Mouse (Mus musculus) embryonic facial prominence, embryonic 11.5 days (tissue): ENCODE results near the gene Hoxc13. TPM values are rescaled to one million over a fixed set of nuclear protein-coding genes. Genes with fewer than 3 reads are reported as not detected.

Experiments used
- ATAC-seq: fragments of 200-750 bp; cut with Nextera tagmentation; replicated peaks from 2 replicates; pipeline ENCODE4 v1.8.0; 2017; ENCODE audit warnings: low read depth; ENCODE audit not compliant: insufficient number of reproducible peaks, low FRiP score, low TSS enrichment
- DNase-seq: peaks from one replicate; pipeline ENCODE4 v3.0.0-alpha.2; 2015; ENCODE audit warnings: low spot score
- H3K27ac ChIP-seq: fragments of 300-500 bp; sonication (generic); replicated peaks from 2 replicates; pipeline ENCODE4 v1.5.1; 2014; ENCODE audit warnings: mild to moderate bottlenecking, low read depth, low read length, control low read depth
- H3K27me3 ChIP-seq: fragments of 300-500 bp; sonication (generic); 2 replicates; pipeline ENCODE4 v1.6.1; 2014; ENCODE audit warnings: mild to moderate bottlenecking, low read length, moderate library complexity, mixed read lengths; ENCODE audit not compliant: control insufficient read depth, insufficient read depth
- H3K36me3 ChIP-seq: fragments of 300-500 bp; sonication (generic); replicated peaks from 2 replicates; pipeline ENCODE4 v1.6.1; 2014; ENCODE audit warnings: low read depth, mild to moderate bottlenecking, low read length, moderate library complexity, mixed read lengths; ENCODE audit not compliant: control insufficient read depth, insufficient read depth
- H3K4me1 ChIP-seq: fragments of 300-500 bp; sonication (generic); 2 replicates; pipeline ENCODE4 v1.6.1; 2014; ENCODE audit warnings: low read length, mixed read lengths; ENCODE audit not compliant: control insufficient read depth, insufficient read depth
- H3K4me2 ChIP-seq: fragments of 300-500 bp; sonication (generic); 2 replicates; pipeline ENCODE4 v1.6.1; 2014; ENCODE audit warnings: low read depth, mild to moderate bottlenecking, control low read depth, low read length, moderate library complexity
- H3K4me3 ChIP-seq: fragments of 300-500 bp; sonication (generic); 2 replicates; pipeline ENCODE4 v1.5.1; 2014; ENCODE audit warnings: low read depth, low read length, control low read depth
- H3K9ac ChIP-seq: fragments of 300-500 bp; sonication (generic); replicated peaks from 2 replicates; pipeline ENCODE4 v1.6.1; 2014; ENCODE audit warnings: mild to moderate bottlenecking, control low read depth, low read length
- H3K9me3 ChIP-seq: fragments of 300-500 bp; sonication (generic); replicated peaks from 2 replicates; pipeline ENCODE4 v1.6.1; 2016; ENCODE audit warnings: mild to moderate bottlenecking, low read length, inconsistent platforms, mixed read lengths; ENCODE audit not compliant: control insufficient read depth
- WGBS: fragments of 180-500 bp; shearing (Covaris S2); extraction: QIAGEN DNeasy Blood & Tissue Kit; methylation state at CpG from one replicate; pipeline ENCODE4 v1.1.7; 2014; 5-methylcytosine and 5-hydroxymethylcytosine counted together
- polyA plus RNA-seq: library from polyadenylated mRNA; unstranded; fragments of >200 nt; fragmentation: Nextera tagmentation; extraction: Ambion mirVana; gene quantifications from 2 replicates; pipeline ENCODE4 v1.2.1, GENCODE M21; 2014

Gene Hoxc13
- polyA plus RNA-seq, 1 experiment from 2014 or later, result 0.17 TPM

DNA sequence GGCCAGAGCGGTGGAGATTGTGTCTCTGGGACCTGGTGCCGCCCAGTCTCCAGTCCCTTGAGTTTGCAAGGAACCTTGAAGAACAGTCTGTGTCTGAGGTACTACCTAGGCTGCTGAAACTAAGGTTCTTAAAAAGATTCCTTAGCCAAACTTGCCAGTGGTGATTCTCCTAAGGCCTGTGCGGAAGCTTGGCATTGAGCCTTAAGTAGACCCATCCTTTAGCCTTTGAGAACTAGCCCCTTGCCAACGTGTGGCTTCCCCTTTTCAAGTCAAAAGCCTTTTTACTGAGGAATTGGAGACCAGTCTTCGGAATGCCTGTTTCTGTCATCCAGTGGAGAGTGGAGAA is 22.5 kb downstream of the Hoxc13 start:
- Histone ChIP-seq H3K36me3 (no peaks in the 10 kb centered on the region), H3K4me1 (no peaks in the 10 kb centered on the region; the same call in 1 of the 2 replicates), H3K4me3 (no peak overlapping the region), H3K9me3 (no peaks in the 10 kb centered on the region), H3K9ac (no peak overlapping the region), H3K27me3 (peaks cover 99% of the 10 kb centered on the region), H3K27ac (no peak overlapping the region), H3K4me2 (no peak overlapping the region)
- WGBS, result 4% methylated on average over 5 of the region's 5 CpGs
- ATAC-seq (no peak), DNase-seq (no peak)

DNA sequence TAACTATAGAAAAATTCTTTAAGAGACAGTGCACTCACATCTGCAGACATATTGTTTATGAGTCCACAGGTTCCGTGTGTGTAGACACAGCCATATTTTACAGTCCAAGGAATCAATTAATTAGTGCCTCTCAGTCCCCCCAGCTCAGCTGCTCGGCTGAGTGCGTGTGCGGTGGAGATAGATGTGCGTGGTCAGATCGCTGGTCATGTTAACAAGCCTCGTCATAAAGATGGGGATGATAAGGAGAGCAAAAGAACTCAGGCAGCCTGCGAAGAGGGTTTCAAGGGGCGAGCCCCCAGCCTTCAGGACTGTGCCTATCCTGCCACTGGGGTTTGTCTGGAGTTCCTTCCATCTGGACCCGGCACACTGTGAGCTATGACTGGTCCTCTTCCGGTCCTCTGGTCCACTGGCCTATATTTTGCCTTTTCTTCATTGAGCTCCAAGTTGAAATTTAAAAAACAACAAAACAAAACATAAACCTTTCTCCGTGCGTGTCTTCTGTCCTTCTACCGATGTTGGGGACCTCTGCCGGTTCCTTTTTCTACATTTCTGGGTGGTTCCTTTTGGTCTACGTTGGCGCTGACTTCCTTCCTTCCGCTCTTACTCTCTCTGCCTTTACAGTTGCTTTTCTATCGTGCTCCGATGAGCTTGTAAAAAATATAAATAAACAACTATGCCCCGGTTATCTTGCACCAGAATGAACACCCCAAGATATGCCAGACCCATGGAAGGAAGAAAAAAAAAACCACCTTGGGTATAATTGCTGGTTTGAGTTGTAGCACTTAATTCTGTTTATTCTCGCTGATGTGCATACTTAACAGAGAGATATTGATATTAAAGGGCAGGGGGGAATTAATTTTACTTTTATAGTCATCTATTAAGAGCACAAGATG is 24.5 kb downstream of the Hoxc13 start:
- Histone ChIP-seq H3K9ac (no peak overlapping the region), H3K4me1 (no peaks in the 10 kb centered on the region; the same call in 1 of the 2 replicates), H3K27ac (no peak overlapping the region), H3K4me3 (no peak overlapping the region), H3K27me3 (peaks cover 99% of the 10 kb centered on the region), H3K36me3 (no peaks in the 10 kb centered on the region), H3K4me2 (no peak overlapping the region), H3K9me3 (no peaks in the 10 kb centered on the region)
- ATAC-seq (no peak), DNase-seq (no peak)
- WGBS, result 11% methylated on average over 22 of the region's 22 CpGs

DNA sequence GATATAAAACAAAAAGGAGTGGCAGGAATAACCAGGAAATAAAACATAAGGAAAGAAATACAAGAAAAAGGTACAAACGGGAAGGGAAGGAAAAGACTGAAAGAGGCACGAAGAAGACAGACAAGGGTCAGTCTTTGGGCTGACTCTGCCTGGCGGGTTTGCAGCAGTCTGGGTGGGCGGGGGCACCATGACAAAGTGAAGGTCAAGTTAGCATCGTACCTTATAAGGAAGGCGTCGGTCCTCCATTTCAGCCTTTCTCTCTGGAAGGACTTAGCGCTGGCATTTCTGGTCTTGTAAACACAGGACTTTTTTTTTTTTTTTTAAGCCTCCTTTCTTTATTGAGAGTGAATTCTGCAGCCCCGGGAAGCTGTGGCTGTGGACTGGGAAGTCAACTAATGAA is 26.4 kb downstream of the Hoxc13 start:
- WGBS, result 1% methylated on average over 9 of the region's 9 CpGs
- Histone ChIP-seq H3K36me3 (no peaks in the 10 kb centered on the region), H3K4me1 (no peaks in the 10 kb centered on the region; the same call in 1 of the 2 replicates), H3K9me3 (no peaks in the 10 kb centered on the region), H3K4me2 (no peak overlapping the region), H3K27ac (no peak overlapping the region), H3K27me3 (peaks cover 99% of the 10 kb centered on the region), H3K4me3 (no peak overlapping the region), H3K9ac (no peak overlapping the region)
- DNase-seq (no peak), ATAC-seq (no peak)

DNA sequence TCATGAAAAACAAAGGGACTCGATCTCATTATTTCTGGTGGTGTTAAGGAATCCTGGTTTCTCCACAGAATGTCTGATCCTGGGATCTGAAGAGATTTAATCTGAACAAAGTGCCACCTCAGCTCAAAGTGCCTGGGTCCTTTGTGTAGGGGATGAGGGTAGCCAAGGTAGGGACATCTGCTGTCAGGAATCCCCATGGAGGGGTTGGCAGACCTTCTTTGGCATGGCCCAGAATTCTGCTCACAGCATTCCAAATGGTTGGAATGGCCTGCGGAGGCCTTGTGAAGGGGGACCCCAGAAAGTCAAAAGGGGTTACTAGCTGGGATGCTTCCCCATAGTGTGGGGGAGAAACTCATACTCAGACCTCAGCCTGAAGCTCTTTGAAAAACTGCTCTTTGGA is 27.9 kb downstream of the Hoxc13 start:
- ATAC-seq (no peak), DNase-seq (no peak)
- Histone ChIP-seq H3K27ac (no peak overlapping the region), H3K4me3 (no peak overlapping the region), H3K36me3 (no peaks in the 10 kb centered on the region), H3K4me2 (no peak overlapping the region), H3K9ac (no peak overlapping the region), H3K9me3 (no peaks in the 10 kb centered on the region), H3K4me1 (no peaks in the 10 kb centered on the region), H3K27me3 (peaks cover 98% of the 10 kb centered on the region)
- WGBS, result 11% methylated on average over 2 of the region's 2 CpGs

DNA sequence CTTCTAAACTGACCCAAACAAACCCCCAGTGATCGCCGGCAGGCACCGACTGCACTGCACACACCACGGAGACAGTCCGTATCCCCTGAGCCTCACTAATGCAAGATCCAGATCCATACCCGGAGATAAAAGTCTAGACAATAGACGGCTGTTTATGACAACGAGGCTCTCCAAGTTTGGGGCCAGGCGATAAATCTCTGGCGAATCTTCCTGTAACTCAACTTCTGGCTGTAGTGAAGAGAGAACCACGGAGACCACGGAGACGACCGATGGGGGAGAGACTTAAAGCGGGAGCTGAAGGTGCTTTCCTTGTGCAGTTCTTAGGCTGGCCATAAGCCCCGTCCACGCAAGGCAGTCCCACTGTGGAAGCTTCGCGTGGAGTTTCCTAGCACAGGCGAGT is 28.8 kb downstream of the Hoxc13 start:
- H3K27me3 ChIP-seq, result peaks cover 98% of the 10 kb centered on the region
- no peaks in the 10 kb centered on the region for H3K4me1 ChIP-seq
- no peak overlapping the region for H3K4me2 ChIP-seq
- no peak for DNase-seq
- WGBS, result under 1% methylated on average over 20 of the region's 20 CpGs
- H3K27ac ChIP-seq, result no peak overlapping the region
- no peak overlapping the region for H3K9ac ChIP-seq
- H3K36me3 ChIP-seq, result no peaks in the 10 kb centered on the region
- H3K9me3 ChIP-seq, result no peaks in the 10 kb centered on the region
- ATAC-seq, result no peak
- H3K4me3 ChIP-seq, result no peak overlapping the region

DNA sequence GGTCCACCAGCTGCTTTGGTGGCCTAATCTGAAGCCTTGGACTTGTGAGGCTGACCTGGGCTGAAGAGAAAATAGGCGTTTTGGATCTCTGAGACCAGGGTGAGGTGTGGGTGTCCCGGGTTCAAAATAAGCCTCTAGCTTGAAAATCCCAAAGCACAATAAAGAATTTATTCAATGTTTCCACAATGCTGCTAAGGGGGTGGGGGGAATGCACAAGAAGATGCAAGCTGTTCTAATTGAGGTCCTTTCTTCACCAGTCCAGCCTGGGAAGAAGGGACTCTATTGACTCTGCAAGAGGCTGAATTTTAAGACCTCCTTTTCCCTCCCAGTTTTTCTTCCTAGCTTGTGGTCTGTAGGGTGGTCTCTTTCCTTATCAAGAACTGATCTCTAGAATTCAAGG is 30.0 kb downstream of the Hoxc13 start:
- H3K4me3 ChIP-seq, result no peak overlapping the region
- ATAC-seq (no peak), DNase-seq (no peak)
- H3K27me3 ChIP-seq, result peaks cover 98% of the 10 kb centered on the region
- no peak overlapping the region for H3K4me2 ChIP-seq
- WGBS, result 8% methylated on average over 2 of the region's 2 CpGs
- no peaks in the 10 kb centered on the region for H3K36me3 ChIP-seq
- no peaks in the 10 kb centered on the region for H3K9me3 ChIP-seq
- H3K4me1 ChIP-seq, result no peaks in the 10 kb centered on the region
- H3K9ac ChIP-seq, result no peak overlapping the region
- no peak overlapping the region for H3K27ac ChIP-seq

DNA sequence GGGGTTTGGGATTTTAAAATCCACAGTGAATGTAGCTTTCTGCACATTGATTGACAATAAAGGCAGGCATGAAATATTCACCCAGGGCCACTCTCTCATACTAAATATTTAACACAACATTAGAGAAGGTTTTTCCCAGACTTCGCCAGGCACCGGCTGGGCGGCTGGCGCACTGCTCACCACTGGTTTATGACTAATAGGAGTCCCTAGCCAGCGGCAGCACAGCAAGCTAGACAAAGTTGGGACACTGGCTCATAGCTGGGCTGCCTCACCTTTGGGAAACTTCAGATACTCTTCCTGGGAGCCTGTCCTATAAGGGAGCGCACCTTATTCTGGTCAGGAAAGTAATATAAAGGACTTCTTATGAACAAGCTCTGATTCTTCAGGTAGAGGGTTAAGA is 32.7 kb downstream of the Hoxc13 start:
- Histone ChIP-seq H3K4me1 (no peaks in the 10 kb centered on the region), H3K9ac (no peak overlapping the region), H3K4me2 (no peak overlapping the region), H3K36me3 (no peaks in the 10 kb centered on the region), H3K27ac (no peak overlapping the region), H3K4me3 (no peak overlapping the region), H3K9me3 (no peaks in the 10 kb centered on the region), H3K27me3 (peaks cover 96% of the 10 kb centered on the region)
- WGBS, result 5% methylated on average over 6 of the region's 6 CpGs
- no peak for ATAC-seq
- no peak for DNase-seq

DNA sequence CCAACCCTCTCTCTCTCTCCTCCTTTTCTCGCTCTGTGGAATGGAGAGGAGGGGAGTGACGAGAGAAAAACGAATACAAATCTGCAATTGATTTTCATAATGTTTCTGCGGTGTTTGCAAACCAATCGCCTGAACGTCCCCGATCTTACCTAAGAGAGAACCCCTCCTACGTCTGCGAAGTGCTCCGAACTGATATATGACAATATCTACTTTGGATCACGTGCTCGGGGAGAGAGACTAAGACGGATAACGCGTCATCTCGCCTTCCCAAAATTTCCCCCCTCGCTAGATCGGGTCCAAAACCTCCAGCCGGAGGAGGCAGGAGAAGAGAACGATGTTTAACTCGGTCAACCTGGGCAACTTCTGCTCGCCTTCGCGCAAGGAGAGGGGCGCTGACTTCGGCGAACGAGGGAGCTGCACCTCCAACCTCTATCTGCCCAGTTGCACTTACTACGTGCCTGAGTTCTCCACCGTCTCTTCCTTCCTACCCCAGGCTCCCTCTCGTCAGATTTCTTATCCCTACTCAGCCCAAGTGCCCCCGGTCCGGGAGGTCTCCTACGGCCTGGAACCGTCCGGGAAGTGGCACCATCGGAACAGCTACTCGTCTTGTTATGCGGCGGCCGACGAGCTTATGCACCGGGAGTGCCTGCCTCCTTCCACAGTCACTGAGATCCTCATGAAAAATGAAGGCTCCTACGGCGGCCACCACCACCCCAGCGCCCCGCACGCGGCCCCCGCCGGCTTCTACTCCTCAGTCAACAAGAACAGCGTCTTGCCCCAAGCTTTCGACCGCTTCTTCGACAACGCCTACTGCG is 33.5 kb downstream of the Hoxc13 start, which contains the start of gene Hoxc11:
TSS of gene Hoxc11 (plus strand) at position 236 of the 815 bp plus-strand sequence.
- DNase-seq (no peak), ATAC-seq (no peak)
- no peaks in the 10 kb centered on the region for H3K9me3 ChIP-seq
- H3K4me3 ChIP-seq, result no peak within 1 kb of the TSS
- H3K4me2 ChIP-seq, result no peak within 1 kb of the TSS
- no peaks in the 10 kb centered on the region for H3K36me3 ChIP-seq
- H3K9ac ChIP-seq, result no peak within 1 kb of the TSS
- 1% methylated on average over 56 of the region's 57 CpGs for WGBS
- H3K27ac ChIP-seq, result no peak within 1 kb of the TSS
- H3K27me3 ChIP-seq, result peaks cover 92% of the 10 kb centered on the region
- no peaks in the 10 kb centered on the region for H3K4me1 ChIP-seq
